Mouse (Mus musculus): ENCODE data around the gene Coro7. TPM values are rescaled to one million over a fixed set of nuclear protein-coding genes. Genes with fewer than 3 reads are reported as not detected.
A peak's percentile ranks its signal among the peaks of the same experiment; 100 is the strongest.

Gene Coro7
- polyA plus RNA-seq, 1 experiment from 2014 or later: 18.6 TPM

DNA sequence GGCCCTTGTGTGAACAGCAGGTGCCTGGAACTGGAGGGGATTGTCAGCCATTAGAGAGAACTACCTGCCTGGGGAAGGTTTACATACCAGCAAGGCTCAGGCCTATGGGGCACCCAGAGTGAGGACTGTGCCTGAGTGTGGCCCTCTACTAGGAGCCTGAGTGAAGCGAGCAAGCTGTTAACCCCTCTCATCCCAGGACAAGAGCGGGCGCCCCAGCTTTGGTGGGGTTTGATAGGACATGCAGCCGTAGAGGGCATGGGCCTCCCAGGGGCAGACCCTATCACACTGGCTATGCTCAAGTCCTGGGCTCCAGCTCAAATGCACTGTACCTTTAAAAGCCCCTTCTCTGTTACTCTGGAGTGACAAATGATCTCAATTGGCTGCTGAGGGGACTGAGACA is 32.7 kb downstream of the Coro7 start:
- no peak for ATAC-seq (ENCODE audit: insufficient number of reproducible peaks, insufficient read depth, low FRiP score, low TSS enrichment, low read depth)
- H3K27me3 ChIP-seq: no peaks in the 10 kb centered on the region
- H3K27ac ChIP-seq: peak overlapping the region; percentile 74
- H3K36me3 ChIP-seq: peaks cover 80% of the 10 kb centered on the region
- H3K9me3 ChIP-seq: no peaks in the 10 kb centered on the region
- 66% methylated on average over 4 of the region's 4 CpGs for WGBS
- peak overlapping the region; percentile 6; the same call in 1 of the 2 replicates for H3K4me2 ChIP-seq
- no peak overlapping the region for H3K4me3 ChIP-seq (replicated peaks)
- no peak overlapping the region for H3K9ac ChIP-seq (replicated peaks)
- H3K4me1 ChIP-seq (replicated peaks): peaks cover 99% of the 10 kb centered on the region

DNA sequence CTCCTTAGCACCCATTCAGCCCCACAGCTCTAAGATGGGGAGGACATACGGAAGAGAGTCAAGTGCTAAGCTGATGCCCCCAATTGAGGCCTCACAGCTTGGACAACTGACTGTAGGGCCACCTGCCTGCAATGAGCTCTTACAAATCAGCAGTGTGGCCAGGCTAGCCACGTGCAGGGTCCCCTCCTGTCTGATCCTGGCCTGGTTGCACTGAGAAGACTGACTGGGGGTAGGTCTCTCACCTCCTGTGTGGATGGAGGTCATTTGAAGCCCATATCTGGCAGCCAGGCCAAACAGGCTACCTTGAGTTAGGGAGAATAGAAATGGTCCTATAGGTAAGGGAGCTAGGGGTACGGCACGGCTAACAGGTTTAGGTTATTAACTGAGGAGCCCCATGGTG is 33.7 kb downstream of the Coro7 start:
- ATAC-seq (ENCODE audit: insufficient number of reproducible peaks, insufficient read depth, low FRiP score, low TSS enrichment, low read depth): no peak
- Histone ChIP-seq H3K4me2 (no peak overlapping the region), H3K9me3 (no peaks in the 10 kb centered on the region), H3K4me3 (replicated peaks) (no peak overlapping the region), H3K27me3 (no peaks in the 10 kb centered on the region), H3K36me3 (peaks cover 77% of the 10 kb centered on the region), H3K9ac (replicated peaks) (no peak overlapping the region), H3K4me1 (replicated peaks) (peaks cover 99% of the 10 kb centered on the region), H3K27ac (peak overlapping the region; percentile 74; the same call in 1 of the 2 replicates)
- 79% methylated on average over 4 of the region's 4 CpGs for WGBS

DNA sequence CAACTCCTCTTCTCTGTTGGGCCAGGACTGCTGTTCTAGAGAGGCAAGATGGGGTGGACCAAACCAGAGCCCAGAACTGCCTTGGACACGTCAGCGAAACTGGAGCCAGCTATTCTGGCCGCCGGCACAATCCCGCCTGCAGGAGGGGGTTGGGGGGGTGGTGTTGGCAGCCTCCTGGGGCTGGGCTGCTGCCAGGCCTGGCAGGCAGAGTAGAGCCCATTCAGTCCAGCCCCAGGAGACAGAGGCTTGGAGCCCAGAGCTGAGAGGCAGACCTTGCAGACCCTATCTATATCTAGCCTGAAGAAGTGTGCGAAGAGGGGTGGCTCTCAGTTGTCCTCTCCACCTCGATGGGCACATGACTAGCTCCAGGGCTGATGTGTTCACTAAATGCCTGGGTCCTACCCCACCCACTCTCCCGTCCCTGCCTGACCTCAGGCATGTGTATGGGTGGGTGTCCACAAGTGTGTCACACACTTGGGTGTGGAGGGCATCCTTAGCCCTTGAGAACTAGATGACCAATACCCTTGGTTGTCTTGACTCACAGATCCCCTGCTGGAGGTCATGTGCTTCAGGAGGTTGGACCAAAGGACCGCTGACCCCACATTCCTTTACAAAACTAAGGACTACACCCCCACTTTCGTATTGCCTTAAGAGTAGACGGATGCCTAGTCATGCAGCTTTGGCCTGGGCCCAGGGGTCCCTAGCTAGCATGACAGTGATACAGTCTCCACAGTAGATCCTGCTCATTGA is 35.7 kb downstream of the Coro7 start:
- peak overlapping the region; percentile 89 for H3K27ac ChIP-seq
- H3K36me3 ChIP-seq: peaks cover 57% of the 10 kb centered on the region
- H3K27me3 ChIP-seq: no peaks in the 10 kb centered on the region
- ATAC-seq (ENCODE audit: insufficient number of reproducible peaks, insufficient read depth, low FRiP score, low TSS enrichment, low read depth): no peak
- WGBS: 68% methylated on average over 11 of the region's 11 CpGs
- 0 out of 2 replicates have a peak overlapping the region, but pooled peaks have one; percentile 8 for H3K9ac ChIP-seq (replicated peaks)
- H3K4me3 ChIP-seq (replicated peaks): peak overlapping the region; percentile 2; the same call in 1 of the 2 replicates
- H3K9me3 ChIP-seq: no peaks in the 10 kb centered on the region
- peaks cover 84% of the 10 kb centered on the region for H3K4me1 ChIP-seq (replicated peaks)
- H3K4me2 ChIP-seq: peak overlapping the region; percentile 88

DNA sequence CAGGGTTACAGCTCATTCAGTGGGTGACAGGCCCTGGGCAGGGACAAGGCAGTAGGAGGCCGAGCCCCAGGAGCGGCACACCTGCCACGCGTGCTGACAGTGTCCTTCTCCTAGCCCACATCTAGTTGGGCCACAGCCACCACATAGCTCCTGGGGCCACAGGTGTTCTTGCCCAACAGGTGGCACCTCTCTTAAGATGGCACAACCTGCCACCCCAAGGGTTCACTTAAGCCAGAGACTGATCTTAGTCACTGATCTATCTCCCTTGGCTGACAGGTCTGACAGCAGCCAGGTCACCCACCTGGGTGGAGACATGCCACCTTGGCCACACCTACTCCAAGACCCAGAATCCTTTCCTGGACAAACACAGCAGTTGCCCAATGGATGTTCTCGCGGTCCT is 36.6 kb downstream of the Coro7 start:
- WGBS: 87% methylated on average over 6 of the region's 6 CpGs
- H3K4me1 ChIP-seq (replicated peaks): peaks cover 76% of the 10 kb centered on the region
- H3K9me3 ChIP-seq: no peaks in the 10 kb centered on the region
- H3K9ac ChIP-seq (replicated peaks): no peak overlapping the region
- no peak for ATAC-seq (ENCODE audit: insufficient number of reproducible peaks, insufficient read depth, low FRiP score, low TSS enrichment, low read depth)
- peak overlapping the region; percentile 88 for H3K4me2 ChIP-seq
- H3K4me3 ChIP-seq (replicated peaks): peak overlapping the region; percentile 64
- H3K27me3 ChIP-seq: no peaks in the 10 kb centered on the region
- peaks cover 48% of the 10 kb centered on the region for H3K36me3 ChIP-seq
- H3K27ac ChIP-seq: peak overlapping the region; percentile 89

DNA sequence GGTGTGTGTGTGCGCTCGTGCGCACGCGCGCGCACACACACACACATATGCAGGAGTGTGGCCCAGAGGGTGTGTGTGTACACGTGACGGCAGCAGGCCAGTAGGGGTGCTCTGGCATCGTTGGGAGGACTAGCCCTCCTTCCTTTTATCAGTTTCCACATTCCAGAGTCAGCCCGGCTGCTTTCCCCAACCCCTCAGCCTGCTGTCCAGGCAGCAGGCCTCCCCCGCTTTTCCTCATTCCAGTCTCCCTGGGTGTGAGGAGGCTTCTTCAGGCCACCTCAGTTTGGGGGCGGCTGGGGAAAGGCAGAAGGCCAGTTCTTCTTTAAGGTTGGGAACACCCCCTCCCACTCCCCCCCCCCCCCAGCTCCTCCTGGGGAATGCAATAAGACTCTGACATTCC is 37.4 kb downstream of the Coro7 start:
- ATAC-seq (ENCODE audit: insufficient number of reproducible peaks, insufficient read depth, low FRiP score, low TSS enrichment, low read depth): 0 out of 2 replicates have a peak, but pooled peaks have one; percentile 12
- 29% methylated on average over 13 of the region's 13 CpGs for WGBS
- Histone ChIP-seq H3K4me2 (peak overlapping the region; percentile 88), H3K27me3 (no peaks in the 10 kb centered on the region), H3K4me3 (replicated peaks) (peak overlapping the region; percentile 64), H3K4me1 (replicated peaks) (peaks cover 68% of the 10 kb centered on the region), H3K36me3 (peaks cover 41% of the 10 kb centered on the region), H3K9me3 (no peaks in the 10 kb centered on the region), H3K9ac (replicated peaks) (peak overlapping the region; percentile 75), H3K27ac (peak overlapping the region; percentile 89)

DNA sequence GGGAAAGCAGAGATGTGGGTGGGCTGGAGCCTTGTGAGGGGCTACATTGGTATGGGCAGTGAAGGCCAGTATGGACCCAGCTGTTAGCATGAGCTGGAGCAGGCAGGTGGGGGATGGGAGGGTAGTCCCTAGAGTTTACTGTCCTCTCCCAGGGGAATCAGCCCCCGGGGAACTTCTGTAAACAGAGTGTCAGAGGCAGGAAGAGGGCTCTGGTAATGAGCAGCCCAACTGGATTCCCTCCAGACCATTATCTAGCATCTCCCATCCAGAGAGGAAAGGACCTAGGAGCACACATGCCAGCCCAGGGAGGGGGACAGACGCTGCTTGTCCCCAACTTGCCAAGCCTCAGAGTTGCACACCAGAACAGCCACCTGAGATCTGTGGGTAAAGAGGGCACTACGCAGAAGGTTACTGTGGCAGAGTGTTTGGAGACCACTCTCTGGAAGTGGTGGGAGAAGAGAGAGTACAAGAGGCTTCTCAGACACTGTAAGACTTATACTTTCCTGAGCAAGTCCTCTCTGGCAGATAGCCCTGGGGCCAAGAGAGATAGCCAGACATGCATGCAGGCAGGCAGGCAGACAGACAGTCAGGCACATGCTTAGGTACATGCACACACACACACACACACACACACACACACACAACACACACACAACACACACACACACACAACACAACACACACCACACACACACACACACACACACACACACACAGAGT is 38.3 kb downstream of the Coro7 start:
- no peaks in the 10 kb centered on the region for H3K9me3 ChIP-seq
- H3K9ac ChIP-seq (replicated peaks): peak overlapping the region; percentile 75
- peak overlapping the region; percentile 64 for H3K4me3 ChIP-seq (replicated peaks)
- peak overlapping the region; percentile 89 for H3K27ac ChIP-seq
- WGBS: 26% methylated on average over 3 of the region's 3 CpGs
- peak overlapping the region; percentile 88 for H3K4me2 ChIP-seq
- no peaks in the 10 kb centered on the region for H3K27me3 ChIP-seq
- peaks cover 59% of the 10 kb centered on the region for H3K4me1 ChIP-seq (replicated peaks)
- no peak for ATAC-seq (ENCODE audit: insufficient number of reproducible peaks, insufficient read depth, low FRiP score, low TSS enrichment, low read depth)
- peaks cover 32% of the 10 kb centered on the region for H3K36me3 ChIP-seq

DNA sequence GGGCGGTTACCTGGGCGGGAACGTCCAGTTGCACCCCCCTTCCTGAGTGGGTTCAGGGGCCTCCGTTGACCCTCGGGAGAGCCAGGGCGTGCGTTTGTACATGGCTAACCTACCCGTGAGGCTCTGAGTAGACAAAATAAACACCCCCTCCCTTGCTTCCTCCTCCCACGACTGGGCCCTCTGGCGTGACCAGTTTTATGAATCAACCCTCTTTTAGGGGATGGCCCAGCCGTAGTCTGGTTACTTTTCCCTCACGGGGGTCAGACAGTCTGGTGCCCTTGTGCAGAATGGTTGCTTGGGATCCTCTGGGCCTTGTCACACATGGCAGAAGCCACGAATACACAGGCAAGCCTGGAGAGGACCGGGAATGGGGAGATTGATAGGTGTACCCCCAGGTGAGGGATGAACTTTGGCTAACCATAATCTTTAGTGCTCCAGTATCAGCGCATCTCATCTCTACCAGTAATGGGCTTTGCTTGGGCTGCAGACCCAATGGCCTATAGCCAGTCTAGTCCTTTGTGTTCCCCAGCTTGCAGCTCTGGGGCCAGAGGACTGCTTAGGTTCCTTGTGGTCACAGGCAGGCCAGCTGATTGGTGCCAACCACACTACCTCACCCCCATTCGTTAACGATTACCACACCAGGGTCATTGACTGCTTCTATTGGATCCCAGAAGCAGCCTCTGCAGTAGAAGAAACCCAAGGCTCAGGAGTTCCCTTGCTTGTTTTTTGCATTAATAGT is 39.1 kb downstream of the Coro7 start:
- H3K4me1 ChIP-seq (replicated peaks): peaks cover 54% of the 10 kb centered on the region
- 5% methylated on average over 17 of the region's 17 CpGs for WGBS

DNA sequence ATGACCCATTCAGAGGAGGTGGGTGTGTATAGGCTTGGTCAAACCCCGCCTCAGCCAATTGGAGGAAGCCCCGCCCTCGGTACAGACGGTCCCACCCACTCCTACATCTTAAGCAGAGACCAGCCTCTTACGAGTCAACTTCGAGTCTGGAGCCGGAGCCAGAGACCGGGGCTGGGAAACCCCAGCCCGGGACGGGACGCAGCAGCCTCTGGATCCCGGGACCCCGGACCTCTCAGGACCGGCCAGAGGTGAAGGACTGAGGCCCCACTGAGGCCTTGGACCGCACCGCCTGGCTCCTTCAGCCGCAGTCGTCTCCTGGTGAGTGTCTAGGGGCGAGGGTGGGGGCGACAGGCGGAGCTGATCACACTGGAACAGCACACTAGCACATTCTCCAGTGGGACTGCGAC is 39.7 kb downstream of the Coro7 start, which contains the start of the genes Vasn and Dnaja3:
TSS of gene Vasn (plus strand) at position 111 of the 407 bp plus-strand sequence.
TSS of gene Dnaja3 (plus strand) at position 159 of the 407 bp plus-strand sequence.
- peak within 1 kb of the TSS; percentile 64 for H3K4me3 ChIP-seq (replicated peaks)
- ATAC-seq (ENCODE audit: insufficient number of reproducible peaks, insufficient read depth, low FRiP score, low TSS enrichment, low read depth): peak; percentile 96

More for the DNA sequence above, 39.1 kb downstream of the Coro7 start:
- 0 out of 2 replicates have a peak, but pooled peaks have one; percentile 9 for ATAC-seq (ENCODE audit: insufficient number of reproducible peaks, insufficient read depth, low FRiP score, low TSS enrichment, low read depth)
- Histone ChIP-seq H3K4me2 (peak overlapping the region; percentile 88), H3K9me3 (no peaks in the 10 kb centered on the region), H3K27me3 (no peaks in the 10 kb centered on the region), H3K9ac (replicated peaks) (peak overlapping the region; percentile 75), H3K36me3 (peaks cover 26% of the 10 kb centered on the region), H3K4me3 (replicated peaks) (peak overlapping the region; percentile 64), H3K27ac (peak overlapping the region; percentile 89)

DNA sequence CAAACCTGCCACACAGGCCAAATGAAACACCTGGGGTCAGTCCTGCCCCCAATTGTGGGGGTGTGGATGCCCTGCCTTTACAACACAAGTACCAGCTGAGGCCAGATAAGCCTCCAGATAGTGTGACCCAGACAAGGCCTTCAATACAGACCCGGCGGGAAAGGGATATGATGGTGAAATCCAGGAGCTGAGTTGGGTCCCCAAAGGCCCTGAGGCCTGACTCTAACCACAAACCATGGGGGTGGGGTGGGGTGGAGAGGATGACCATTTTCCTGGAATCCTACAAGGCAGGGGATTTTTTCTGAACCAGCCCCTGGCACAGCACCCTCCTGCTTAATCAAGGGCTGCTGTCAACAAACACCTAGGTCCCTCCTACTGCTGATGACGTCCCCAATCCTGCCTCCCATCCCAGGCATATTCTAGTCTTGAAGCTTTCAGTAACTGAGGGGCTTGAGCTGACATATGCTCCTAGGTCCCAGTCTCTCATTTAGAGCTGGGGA is 40.6 kb downstream of the Coro7 start:
- Histone ChIP-seq H3K27ac (no peak overlapping the region), H3K4me3 (replicated peaks) (no peak overlapping the region), H3K36me3 (peaks cover 21% of the 10 kb centered on the region), H3K4me2 (no peak overlapping the region), H3K27me3 (no peaks in the 10 kb centered on the region), H3K9ac (replicated peaks) (no peak overlapping the region), H3K9me3 (no peaks in the 10 kb centered on the region), H3K4me1 (replicated peaks) (peaks cover 40% of the 10 kb centered on the region)
- WGBS: 88% methylated on average over 3 of the region's 3 CpGs
- no peak for ATAC-seq (ENCODE audit: insufficient number of reproducible peaks, insufficient read depth, low FRiP score, low TSS enrichment, low read depth)

More for the DNA sequence above, 39.7 kb downstream of the Coro7 start, which contains the start of the genes Vasn and Dnaja3:
- Histone ChIP-seq H3K9me3 (no peaks in the 10 kb centered on the region), H3K27me3 (no peaks in the 10 kb centered on the region), H3K36me3 (peaks cover 22% of the 10 kb centered on the region), H3K4me1 (replicated peaks) (peaks cover 49% of the 10 kb centered on the region), H3K9ac (replicated peaks) (peak within 1 kb of the TSS; percentile 75), H3K27ac (peak within 1 kb of the TSS; percentile 89), H3K4me2 (peak within 1 kb of the TSS; percentile 88)
- 1% methylated on average over 21 of the region's 22 CpGs for WGBS

DNA sequence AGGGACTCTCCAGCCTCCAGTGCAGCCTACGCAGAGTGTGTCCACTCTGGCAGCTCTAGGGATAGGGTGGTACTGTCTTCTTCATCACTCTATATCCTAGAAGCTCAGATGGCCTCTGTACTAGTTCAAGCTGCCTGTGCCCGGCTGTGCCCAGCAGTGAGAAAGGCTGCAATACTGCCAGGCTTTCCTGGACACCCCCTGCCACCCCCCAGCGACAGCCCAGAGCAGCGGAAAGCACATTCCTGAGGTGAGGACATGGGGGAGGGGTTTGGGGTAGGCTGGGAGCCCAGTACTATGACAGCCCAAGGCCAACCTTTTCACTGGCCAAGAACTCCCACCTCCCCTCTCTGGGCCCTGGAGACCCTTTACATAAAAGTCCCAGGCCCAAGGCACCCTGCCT is 43.8 kb downstream of the Coro7 start:
- Histone ChIP-seq H3K4me3 (replicated peaks) (no peak overlapping the region), H3K9ac (replicated peaks) (0 out of 2 replicates have a peak overlapping the region, but pooled peaks have one; percentile 14), H3K4me2 (no peak overlapping the region), H3K36me3 (peaks cover 25% of the 10 kb centered on the region), H3K27me3 (no peaks in the 10 kb centered on the region), H3K27ac (no peak overlapping the region), H3K9me3 (no peaks in the 10 kb centered on the region), H3K4me1 (replicated peaks) (peaks cover 8% of the 10 kb centered on the region)
- WGBS: 63% methylated on average over 4 of the region's 4 CpGs
- ATAC-seq (ENCODE audit: insufficient number of reproducible peaks, insufficient read depth, low FRiP score, low TSS enrichment, low read depth): no peak
